Mouse (Mus musculus) ovary, postnatal 14 days (tissue): ENCODE results near the gene Gfra1.

Experiments
- DNase-seq: peaks from one replicate; pipeline ENCODE4 v3.0.0; 2022; ENCODE audit warnings: low spot score

Gfra1 gene

GRCm38 (mm10) chr19:58393121-58393520 is 62.6 kb downstream of the Gfra1 start:
- no peak for DNase-seq

DNA sequence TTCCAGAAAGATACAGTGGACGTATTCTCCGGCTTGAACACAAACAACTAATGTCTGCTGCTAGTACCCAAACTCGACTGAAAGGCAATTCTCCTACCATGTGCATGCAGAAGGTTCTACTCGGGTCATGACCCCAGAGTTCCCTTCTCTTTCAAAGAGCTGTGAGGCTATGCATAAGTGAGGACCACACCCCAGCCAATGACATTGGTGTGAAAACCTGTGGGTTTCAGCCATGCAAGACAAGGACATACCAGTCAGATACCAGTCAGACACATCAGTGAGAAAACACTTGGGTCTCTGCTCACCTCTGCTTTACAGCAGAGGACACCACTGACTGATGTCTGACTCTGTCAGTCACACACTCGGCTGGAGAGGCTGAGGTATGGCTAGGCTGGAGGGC is 63.9 kb downstream of the Gfra1 start:
- DNase-seq: no peak

- no peak for DNase-seq
Observed at GRCm38 (mm10) chr19:58389466-58389865, 66.2 kb downstream of the Gfra1 start.

- DNase-seq: no peak
Observed at GRCm38 (mm10) chr19:58388851-58389447, 66.8 kb downstream of the Gfra1 start.

GRCm38 (mm10) chr19:58383273-58383672 is 72.4 kb downstream of the Gfra1 start:
- DNase-seq: no peak

DNA sequence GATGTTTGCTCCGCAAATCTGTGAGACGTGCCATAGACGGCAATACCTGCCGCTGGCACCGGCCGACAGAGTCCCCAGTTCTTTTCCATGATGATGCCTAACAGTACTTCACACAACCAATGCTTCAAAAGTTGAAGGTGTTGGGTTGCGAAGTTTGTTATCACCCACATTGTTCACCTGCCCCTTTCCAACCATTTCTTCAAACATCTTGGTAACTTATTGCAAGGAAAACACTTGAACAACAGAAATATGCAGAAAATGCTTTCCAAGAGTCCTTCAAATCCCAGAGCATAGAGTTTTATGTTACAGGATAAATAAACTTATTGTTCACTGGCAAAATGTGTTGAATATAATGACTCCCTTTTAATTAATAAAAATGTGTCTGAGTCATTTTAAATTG is 73.2 kb downstream of the Gfra1 start:
- no peak for DNase-seq

GRCm38 (mm10) chr19:58377969-58378368 is 77.7 kb downstream of the Gfra1 start:
- no peak for DNase-seq

GRCm38 (mm10) chr19:58376675-58377102 is 79.0 kb downstream of the Gfra1 start:
- DNase-seq: no peak

- no peak for DNase-seq
Observed at GRCm38 (mm10) chr19:58374648-58375047, 81.1 kb downstream of the Gfra1 start.

DNA sequence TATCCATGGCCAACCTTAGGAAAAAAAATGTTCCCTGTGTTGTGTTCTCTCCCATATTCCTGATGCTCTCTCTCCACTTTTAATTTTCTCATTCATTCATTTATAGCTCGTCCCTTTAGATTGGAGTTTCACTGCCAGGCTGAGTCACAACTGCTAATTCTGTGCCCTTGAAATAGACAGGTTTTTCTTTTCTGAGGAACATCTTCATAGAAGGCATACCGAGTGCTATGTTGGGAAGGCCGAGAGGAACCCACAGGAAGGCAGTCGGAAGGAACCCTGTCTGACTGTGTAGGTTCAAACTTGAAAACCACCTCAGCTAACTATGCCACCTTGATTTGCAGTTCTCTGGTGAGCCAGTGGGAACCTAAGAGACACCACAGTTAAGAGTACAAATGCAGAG is 81.6 kb downstream of the Gfra1 start:
- DNase-seq: no peak

DNA sequence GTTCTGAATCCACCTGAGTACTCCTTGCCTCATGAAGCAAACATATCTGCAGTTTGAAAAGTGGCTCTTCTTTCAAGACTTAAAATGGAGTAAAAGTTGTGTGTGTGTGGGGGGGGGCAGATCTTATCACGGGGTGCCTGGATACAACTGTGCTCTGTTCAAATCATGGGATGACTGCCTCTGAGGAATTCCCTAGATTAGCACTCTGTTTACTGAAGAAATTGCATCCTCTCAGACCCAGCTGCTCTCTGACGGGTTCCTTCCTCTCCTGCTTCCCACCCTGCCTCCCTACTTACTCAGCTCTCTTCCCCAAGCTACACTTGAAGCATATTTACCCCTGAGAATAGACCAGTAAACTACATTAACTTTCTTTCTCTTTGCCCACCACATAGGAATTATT is 87.2 kb downstream of the Gfra1 start:
- no peak for DNase-seq

DNA sequence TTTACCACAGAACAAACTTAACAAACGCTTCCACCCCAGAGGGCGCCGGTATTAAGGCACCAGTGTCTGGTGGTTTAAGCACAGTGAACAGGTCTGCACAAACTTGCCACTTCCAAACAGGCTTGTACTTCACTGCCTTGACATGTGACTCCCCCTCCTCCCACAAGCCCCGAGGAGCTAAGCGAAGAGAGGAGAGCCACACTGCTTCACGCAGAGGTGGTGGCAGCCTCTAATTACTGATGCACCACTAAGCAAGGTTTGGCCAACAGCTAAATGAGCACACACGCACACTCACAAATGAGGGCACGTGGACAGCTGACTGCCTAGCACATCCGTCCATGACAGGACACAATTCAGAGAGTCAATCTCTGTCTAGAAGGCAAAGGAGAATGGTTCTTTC is 91.0 kb downstream of the Gfra1 start:
- no peak for DNase-seq

DNA sequence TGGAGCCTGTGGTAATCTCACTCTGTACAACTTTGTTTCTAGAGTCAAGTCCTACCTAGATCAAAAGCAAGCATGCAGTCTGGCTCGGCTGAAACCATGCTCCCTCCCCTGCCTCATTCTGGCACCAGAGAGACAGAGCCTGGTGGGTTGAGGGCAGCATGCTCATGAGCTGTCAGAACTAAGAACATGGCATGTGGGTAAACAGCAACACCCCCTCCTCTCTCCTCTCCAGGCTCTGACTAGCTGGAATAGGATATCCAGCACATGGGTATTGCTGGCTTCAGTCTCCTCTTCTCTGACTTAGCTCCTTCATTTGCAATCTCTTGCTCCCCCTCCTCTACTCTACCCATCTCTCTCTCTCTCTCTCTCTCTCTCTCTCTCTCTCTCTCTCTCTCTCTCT is 94.7 kb downstream of the Gfra1 start:
- no peak for DNase-seq

GRCm38 (mm10) chr19:58358063-58358462 is 97.6 kb downstream of the Gfra1 start:
- no peak for DNase-seq

GRCm38 (mm10) chr19:58353953-58354352 is 101.8 kb downstream of the Gfra1 start:
- no peak for DNase-seq

GRCm38 (mm10) chr19:58353260-58353870 is 102.3 kb downstream of the Gfra1 start:
- no peak for DNase-seq

- no peak for DNase-seq
Observed at GRCm38 (mm10) chr19:58349890-58350408, 105.8 kb downstream of the Gfra1 start.

GRCm38 (mm10) chr19:58345137-58345536 is 110.6 kb downstream of the Gfra1 start:
- DNase-seq: no peak

GRCm38 (mm10) chr19:58341351-58341750 is 114.4 kb downstream of the Gfra1 start:
- no peak for DNase-seq

GRCm38 (mm10) chr19:58340221-58340620 is 115.5 kb downstream of the Gfra1 start:
- DNase-seq: no peak

DNA sequence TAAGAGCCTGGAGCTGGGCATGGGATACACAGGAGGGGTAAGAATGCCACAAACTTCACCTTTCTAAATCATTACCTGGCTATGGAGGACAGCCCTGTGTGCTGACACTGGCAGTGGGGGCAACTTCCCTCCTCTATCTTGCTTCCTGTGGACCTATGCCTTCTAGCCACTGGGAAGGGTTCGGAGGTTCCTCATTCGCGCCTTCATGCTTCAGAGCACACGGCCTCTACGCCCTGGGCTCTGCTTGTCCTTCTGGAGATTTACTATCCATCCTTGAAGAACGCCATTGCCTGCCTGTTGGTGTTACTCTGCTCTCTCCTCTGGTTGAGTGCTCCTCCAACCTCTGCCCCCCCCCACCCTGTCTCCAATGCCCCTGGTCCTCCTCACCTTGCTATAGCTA is 118.9 kb downstream of the Gfra1 start:
- no peak for DNase-seq

GRCm38 (mm10) chr19:58335585-58336530 is 119.9 kb downstream of the Gfra1 start:
- DNase-seq: no peak

- no peak for DNase-seq
Observed at GRCm38 (mm10) chr19:58329305-58329704, 126.4 kb downstream of the Gfra1 start.
